Mouse (Mus musculus) bone marrow macrophage, adult 2 months (primary cell): ENCODE measurements around the gene Lyz2.

Experiments used
- CTCF ChIP-seq: IDR thresholded peaks from 2 replicates; pipeline ENCODE4 v1.5.1; 2012; ENCODE audit warnings: low read depth, mild to moderate bottlenecking, low read length, moderate library complexity
- POLR2A ChIP-seq: IDR thresholded peaks from 2 replicates; pipeline ENCODE4 v1.6.1; 2012; ENCODE audit warnings: mild to moderate bottlenecking, low read depth, low read length, borderline replicate concordance

DNA sequence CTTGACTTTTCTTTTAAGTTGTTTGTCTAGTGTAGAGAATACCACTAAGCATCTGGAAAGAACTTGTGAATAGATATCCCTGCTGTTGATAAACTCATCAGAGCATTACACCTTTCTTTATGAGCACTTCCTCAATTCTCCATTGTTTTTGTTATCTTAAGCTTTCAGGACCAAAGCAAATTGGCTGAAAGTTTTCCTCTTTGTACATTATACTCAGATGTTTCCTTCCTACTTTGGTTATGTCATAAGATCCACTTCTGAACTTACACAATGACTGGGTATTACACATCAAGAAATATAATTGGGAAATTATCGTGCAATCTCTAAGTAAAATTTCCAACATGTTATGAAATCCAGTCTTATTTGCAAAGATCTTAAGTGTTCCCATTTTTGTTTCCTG lies 19.6 kb upstream of the Lyz2 start:
- TF ChIP-seq CTCF, result no peak
- no peak for TF ChIP-seq POLR2A
